Mouse (Mus musculus) ES-E14 (cell line): ENCODE results near the gene Ghr.

Experiments used
- CHD2 ChIP-seq: IDR thresholded peaks from 2 replicates; pipeline ENCODE4 v1.6.1; 2014; ENCODE audit warnings: mild to moderate bottlenecking, low read depth, low read length, inconsistent platforms
- HCFC1 ChIP-seq: IDR thresholded peaks from 2 replicates; pipeline ENCODE4 v1.6.1; 2012; ENCODE audit warnings: low read length, inconsistent platforms, borderline replicate concordance; ENCODE audit not compliant: insufficient read depth
- MAFK ChIP-seq: IDR thresholded peaks from 2 replicates; pipeline ENCODE4 v1.6.1; 2014; ENCODE audit warnings: mild to moderate bottlenecking, low read depth, low read length, inconsistent platforms; ENCODE audit not compliant: insufficient read depth
- ZC3H11A ChIP-seq: IDR thresholded peaks from 2 replicates; pipeline ENCODE4 v1.6.1; 2012; ENCODE audit warnings: low read depth, mild to moderate bottlenecking, inconsistent platforms, low read length, borderline replicate concordance
- ZNF384 ChIP-seq: IDR thresholded peaks from 2 replicates; pipeline ENCODE4 v1.6.1; 2012; ENCODE audit warnings: low read depth, low read length, inconsistent platforms

- TF ChIP-seq ZC3H11A (no peak), MAFK (no peak), HCFC1 (no peak), CHD2 (no peak), ZNF384 (no peak)
Observed at GRCm38 (mm10) chr15:3466608-3467007, 116.7 kb downstream of the Ghr start.
